Mouse (Mus musculus) regulatory T cell (primary cell): ENCODE data around the gene Nucks1.

Source experiments
- in situ Hi-C: fragments of 300-600 bp; cut with MboI, MseI; formaldehyde crosslinking; loops from one replicate; pipeline ENCODE4 v1.15.1; 2025; ENCODE audit warnings: high pct_unique_total_duplicates

Gene Nucks1

DNA sequence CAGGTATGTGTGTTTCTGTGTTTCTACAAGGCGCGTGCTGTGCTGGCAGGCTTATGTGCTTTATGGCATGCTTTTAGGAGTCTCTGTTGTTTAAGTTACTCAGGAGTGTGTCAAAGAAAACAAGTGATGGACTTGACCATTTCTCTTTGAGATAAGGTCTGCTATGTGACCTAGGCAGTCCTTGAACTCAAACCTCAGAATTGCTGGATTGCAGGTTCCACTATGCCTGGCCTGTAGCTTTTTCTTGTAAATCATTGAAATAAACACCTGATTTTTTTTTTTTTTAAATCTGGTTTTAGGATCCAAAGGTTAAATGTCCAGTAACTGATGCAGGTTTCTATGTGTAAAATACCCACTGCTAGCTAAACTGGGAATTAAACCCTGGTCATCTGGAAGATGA lies 8.7 kb downstream of the Nucks1 start:
- in situ Hi-C loops = no loop called here

- in situ Hi-C loops = loop anchor here (10.0 kb wide), 1 partner anchor 1063 kb away; no protein-coding TSS in a partner anchor
These were observed 11.8 kb downstream of the Nucks1 start for GRCm38 (mm10) chr1:131922100-131922499.

DNA sequence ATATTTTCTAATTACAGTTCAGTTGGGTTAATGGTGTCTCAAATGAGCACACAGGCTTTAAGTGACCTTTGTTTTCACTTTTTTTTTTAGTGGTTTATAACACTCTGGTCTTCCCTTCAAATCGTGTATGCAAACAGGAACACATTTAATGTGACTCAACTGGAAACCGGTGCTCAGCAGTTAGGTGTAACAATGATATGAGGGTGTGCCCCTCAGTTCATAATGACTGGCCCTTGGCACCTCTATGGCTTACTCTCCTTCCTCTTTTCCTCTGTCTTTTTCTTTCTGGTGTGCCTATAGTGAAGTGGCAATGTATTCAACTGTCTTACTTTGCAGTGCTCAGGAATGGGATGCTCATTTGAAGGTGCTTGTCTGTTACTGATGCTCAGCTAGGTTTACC lies 23.1 kb downstream of the Nucks1 start:
- in situ Hi-C loops = no loop called here

DNA sequence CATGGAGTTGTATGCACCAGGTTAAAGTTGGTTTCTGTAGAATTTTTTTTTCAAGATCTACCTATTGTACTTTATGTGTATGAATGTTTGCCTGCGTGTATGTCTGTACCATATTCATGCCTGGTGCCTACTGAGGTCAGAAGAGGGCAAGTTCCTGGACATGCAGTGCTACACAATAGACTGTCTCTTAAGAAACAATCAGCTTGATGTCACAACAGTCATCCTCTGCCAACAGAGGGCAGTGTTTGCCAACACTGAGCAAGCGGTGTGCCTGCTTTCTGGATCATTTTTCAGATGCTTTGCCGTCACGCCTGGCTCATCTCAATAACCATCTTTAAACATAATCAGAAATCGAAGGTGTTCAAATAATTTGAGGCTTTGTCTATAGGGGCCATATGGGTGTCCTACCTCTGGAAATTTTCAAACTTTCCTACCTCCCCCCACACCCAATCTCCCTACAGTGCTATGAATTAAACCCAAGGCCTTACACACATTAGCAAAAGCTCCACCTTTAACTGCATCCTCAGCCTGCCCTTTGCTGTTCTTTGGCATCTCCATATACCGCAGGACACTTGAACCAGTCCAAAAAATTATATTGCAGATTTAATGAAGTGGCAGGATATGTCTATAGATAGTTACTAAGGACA lies 27.4 kb downstream of the Nucks1 start:
- in situ Hi-C loops = no loop called here

- in situ Hi-C loops = no loop called here
These were observed 28.5 kb downstream of the Nucks1 start for GRCm38 (mm10) chr1:131938811-131939210.

DNA sequence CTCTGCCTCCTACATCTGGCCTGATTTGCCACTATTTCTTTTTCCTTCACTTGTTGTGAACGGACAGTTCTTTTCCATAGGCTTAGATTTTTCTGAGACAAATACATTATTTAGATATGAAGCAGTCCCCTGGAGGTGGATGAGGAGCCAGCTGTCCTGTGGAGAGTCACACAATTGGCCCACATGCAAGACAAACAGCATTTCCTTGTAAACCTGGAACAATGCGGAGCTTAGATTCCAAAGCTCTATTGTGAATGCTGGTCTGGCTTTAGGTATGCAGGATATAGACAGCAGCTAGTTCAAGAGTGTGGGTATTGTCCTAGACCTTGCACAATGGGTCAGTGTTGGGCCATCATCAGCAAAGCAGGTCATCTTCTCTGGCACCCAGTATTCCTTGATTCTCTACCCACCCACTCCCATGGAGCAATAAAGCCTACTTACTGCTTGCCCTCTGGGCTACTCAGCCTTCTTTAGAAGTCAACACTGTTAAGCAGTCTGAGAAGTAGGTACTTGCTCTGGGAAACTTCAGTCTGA lies 30.4 kb downstream of the Nucks1 start:
- in situ Hi-C loops = no loop called here

GRCm38 (mm10) chr1:131941501-131941900 lies 31.2 kb downstream of the Nucks1 start:
- in situ Hi-C loops = no loop called here

DNA sequence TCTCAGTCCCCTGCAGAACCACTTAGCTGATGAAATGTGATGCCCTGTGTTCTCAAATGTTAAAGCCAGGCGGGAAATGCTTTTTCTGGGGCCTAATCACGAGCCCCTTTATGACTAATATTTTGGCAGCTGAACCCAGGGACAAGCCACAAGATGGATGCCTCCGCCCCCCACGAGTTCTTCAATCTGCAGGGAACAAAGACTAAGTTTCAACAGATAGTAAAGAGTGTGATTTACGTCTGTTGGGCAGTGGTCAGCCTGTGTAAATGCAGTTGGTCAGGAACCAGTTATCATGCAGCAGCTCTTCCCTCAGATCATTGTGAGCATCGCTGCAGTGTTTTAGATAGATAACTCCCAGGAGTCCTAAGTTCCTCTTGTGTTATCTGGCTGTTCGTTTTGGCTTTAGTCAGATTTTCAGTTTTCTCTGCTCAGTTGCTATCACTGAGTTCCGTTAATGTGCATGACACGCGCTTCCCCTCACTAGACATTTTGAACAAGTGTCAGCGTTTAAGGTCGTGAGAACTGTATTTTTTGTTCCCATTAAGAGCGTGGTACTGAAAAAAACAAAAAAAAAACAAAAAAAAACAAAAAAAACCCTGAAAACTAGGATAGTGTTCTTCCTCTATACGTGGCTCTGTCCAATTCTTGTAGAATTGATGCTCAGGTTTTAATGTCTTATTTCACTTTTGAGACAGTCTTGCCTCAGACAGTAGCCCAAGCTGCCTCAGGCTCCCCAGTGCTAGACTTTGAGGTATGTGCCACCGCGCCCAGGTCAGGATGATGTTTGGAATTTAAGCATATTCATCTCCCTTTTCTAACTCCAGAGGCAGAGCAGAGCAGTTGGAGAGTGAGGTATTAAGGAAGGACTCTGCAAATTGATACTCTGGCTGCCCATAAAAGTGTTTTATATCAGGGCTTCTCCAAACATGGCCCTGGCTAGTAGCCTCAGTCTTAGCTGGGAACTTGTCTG lies 32.6 kb downstream of the Nucks1 start:
- in situ Hi-C loops = no loop called here

- in situ Hi-C loops = no loop called here
These were observed 35.5 kb downstream of the Nucks1 start for GRCm38 (mm10) chr1:131945674-131946440.

DNA sequence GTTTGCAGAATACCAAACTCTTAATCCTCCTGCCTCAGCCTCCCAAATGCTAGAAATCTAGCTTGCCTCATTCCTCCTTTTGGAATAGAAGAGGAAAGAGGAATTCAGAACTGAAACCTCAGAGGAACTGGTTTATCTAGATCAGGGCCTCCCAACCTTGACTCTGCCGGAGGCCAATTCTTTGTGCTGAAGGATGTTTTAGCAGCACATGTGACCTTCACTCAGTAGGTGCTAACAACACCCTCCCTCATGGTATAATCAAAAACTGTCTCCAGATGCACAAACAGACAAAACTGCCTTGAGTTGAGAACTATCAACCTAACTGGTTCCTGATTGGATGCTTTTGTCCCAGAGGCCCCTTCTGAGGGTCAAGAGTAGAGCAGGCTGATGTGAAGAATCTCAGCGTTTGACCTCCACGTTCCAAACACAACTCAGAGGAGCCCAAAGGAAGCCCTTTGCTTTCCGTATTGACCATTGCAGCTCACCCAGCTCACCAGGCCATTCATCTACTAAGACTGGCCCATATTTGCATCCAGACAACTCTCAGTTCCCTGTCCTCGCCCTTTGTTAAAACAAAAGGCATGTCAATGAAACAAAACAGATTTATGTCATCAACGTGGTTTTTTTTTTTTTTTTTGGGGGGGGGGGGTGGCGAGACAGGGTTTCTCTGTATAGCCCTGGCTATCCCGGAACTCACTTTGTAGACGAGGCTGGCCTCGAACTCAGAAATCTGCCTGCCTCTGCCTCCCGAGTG lies 36.3 kb downstream of the Nucks1 start:
- in situ Hi-C loops = no loop called here

- in situ Hi-C loops = no loop called here
These were observed 37.7 kb downstream of the Nucks1 start for GRCm38 (mm10) chr1:131947997-131948525.

- in situ Hi-C loops = no loop called here
These were observed 44.0 kb downstream of the Nucks1 start for GRCm38 (mm10) chr1:131954242-131954865.

- in situ Hi-C loops = no loop called here
These were observed 44.9 kb downstream of the Nucks1 start for GRCm38 (mm10) chr1:131955131-131955757.

- in situ Hi-C loops = no loop called here
These were observed 47.1 kb downstream of the Nucks1 start for GRCm38 (mm10) chr1:131957416-131957815.

DNA sequence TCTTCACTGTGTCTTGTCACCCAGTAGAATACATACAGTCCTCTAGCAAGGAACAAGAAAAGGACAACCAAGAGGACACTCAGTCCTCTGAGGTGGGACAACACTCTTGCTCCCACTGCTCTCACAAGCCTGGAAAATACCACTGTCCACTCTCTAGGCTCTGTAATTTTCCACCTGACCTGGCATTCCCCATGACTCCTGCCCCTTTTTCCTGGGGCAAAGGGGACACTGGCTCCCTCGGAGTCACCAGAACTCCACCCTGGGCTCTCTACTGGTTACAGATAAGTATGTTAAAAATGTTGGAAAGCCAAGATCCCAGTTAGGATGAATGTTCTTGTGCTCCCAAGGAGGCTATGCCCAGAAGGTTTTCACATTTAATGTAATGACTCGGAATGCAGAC lies 50.7 kb downstream of the Nucks1 start:
- in situ Hi-C loops = no loop called here

GRCm38 (mm10) chr1:131962606-131963084 lies 52.3 kb downstream of the Nucks1 start, which contains the start of gene Slc45a3:
Gene Slc45a3, plus strand, starts transcription at chr1:131962967.
- in situ Hi-C loops = no loop called here

GRCm38 (mm10) chr1:131963085-131963951 lies 53.0 kb downstream of the Nucks1 start:
- in situ Hi-C loops = no loop called here

- in situ Hi-C loops = no loop called here
These were observed 53.8 kb downstream of the Nucks1 start for GRCm38 (mm10) chr1:131964100-131964499.

DNA sequence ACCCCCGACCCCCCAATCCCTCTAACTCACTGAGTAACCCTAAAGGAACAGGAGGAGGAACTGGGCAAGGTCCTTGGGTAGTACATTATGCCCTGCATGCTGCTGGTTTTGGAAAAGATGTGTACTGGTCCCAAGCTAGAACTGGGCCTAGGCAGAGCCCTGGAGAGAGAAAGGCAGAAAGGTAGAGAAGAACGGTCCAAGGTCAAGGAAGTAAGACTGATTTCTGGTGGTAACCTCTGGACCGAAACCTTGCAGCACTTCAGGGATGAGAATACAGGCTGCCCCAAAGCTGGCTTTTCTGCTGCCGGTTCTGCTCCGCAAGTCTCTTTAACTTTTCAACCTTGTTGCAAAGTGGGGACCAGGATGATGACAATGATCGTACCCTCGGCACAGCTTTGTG lies 54.2 kb downstream of the Nucks1 start:
- in situ Hi-C loops = no loop called here
